Mouse (Mus musculus) liver, adult 2 months (tissue): ENCODE data around the gene Atp5c1.

Experiments used
- CTCF ChIP-seq: fragments of 200-500 bp; IDR thresholded peaks from 2 replicates; pipeline ENCODE4 v1.5.1; 2011; ENCODE audit warnings: low read depth, low read length, control low read depth
- POLR2A ChIP-seq: fragments of 200-500 bp; IDR thresholded peaks from 2 replicates; pipeline ENCODE4 v1.6.1; 2011; ENCODE audit warnings: low read length, control low read depth; ENCODE audit not compliant: insufficient read depth; ENCODE audit errors: extremely low read depth

DNA sequence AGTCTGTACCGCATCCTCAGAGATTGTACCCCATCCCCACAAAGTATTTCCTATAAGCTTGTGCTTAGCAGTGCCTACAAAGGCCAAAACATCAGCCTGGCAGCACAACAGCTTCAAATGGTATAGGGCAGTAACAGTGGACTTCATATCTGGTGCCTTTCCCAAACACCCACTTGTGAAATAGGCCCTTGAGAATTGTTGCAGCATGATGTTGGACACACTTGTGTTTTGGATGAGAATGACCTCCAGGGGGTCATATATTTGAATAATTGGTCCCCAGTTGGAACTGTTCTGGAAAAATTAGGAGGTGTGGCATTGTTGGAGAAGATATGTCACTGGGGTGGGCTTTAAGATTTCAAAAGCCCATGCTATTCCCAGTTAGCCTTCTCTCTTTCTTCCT is 28.3 kb downstream of the Atp5c1 start:
- no peak for TF ChIP-seq CTCF
- no peak for TF ChIP-seq POLR2A
